Mouse (Mus musculus): ENCODE results near the gene Ubtd1.

DNA sequence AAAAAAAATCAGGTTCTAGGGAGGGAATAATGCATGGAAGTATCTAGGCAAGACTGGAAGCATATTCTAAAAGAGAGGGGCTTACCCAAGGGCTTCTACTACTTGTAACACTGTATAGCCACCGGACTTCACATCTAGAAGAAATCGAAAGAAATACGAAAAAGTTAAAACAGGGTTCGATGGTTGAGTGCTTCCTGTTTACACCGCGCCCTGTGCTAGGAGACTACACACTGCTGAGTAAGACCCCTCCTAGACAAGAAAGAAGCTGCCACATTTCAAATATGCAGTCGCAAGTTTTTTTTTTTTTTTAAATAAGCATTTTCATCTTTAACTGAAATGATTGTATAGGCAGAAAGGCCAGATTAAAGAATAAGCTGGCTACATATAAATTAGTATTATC is 11.9 kb upstream of the Ubtd1 start:
- TF ChIP-seq NANOG (IDR thresholded peaks at IDR 0.05; ENCODE audit: borderline replicate concordance, low read length) (no peak), CTCF (conservative IDR thresholded peaks at IDR 0.05; ENCODE audit: low read length) (no peak)

Data from E14TG2a.4 (cell line).